Mouse (Mus musculus): ENCODE results near the gene Kifc1.

- TF ChIP-seq GATA1 (IDR thresholded peaks at IDR 0.05; ENCODE audit: low read length), result no peak
- TF ChIP-seq TAL1 (IDR thresholded peaks at IDR 0.05; ENCODE audit: low read length), result no peak
Measured at GRCm38 (mm10) chr17:33891357-33891756, 896 bp upstream of the Kifc1 start.

Data from erythroblast, embryonic 14.5 days (primary cell).